Mouse (Mus musculus) E14TG2a.4 (cell line): ENCODE data around the gene Rbmx2.

Experiments
- H3K27me3 ChIP-seq: 2 replicates; pipeline ENCODE4 v1.6.1; 2014; ENCODE audit warnings: low read length, control low read depth; ENCODE audit not compliant: insufficient read depth
- H3K36me3 ChIP-seq: 2 replicates; pipeline ENCODE4 v1.6.1; 2014; ENCODE audit warnings: low read length, control low read depth; ENCODE audit not compliant: insufficient read depth
- H3K4me1 ChIP-seq: replicated peaks from 2 replicates; pipeline ENCODE4 v1.6.1; 2014; ENCODE audit warnings: low read depth, low read length, control low read depth
- H3K4me3 ChIP-seq: replicated peaks from 2 replicates; pipeline ENCODE4 v1.5.1; 2014; ENCODE audit warnings: mild to moderate bottlenecking, low read length
- H3K9me3 ChIP-seq: 2 replicates; pipeline ENCODE4 v1.6.1; 2014; ENCODE audit warnings: low read length, control low read depth
- CTCF ChIP-seq: conservative IDR thresholded peaks from 2 replicates; pipeline ENCODE4 v1.5.1; 2014; ENCODE audit warnings: low read length
- NANOG ChIP-seq: IDR thresholded peaks from 2 replicates; pipeline ENCODE4 v1.6.1; 2014; ENCODE audit warnings: borderline replicate concordance, low read length, mixed read lengths
- POU5F1 ChIP-seq: IDR thresholded peaks from 2 replicates; pipeline ENCODE4 v1.6.1; 2014; ENCODE audit warnings: low read length, borderline replicate concordance

Rbmx2 gene

GRCm38 (mm10) chrX:48712846-48713245, 18.0 kb downstream of the Rbmx2 start:
- TF ChIP-seq CTCF (no peak), NANOG (no peak), POU5F1 (no peak)
- Histone ChIP-seq H3K36me3 (peaks cover 18% of the 10 kb centered on the region), H3K9me3 (no peaks in the 10 kb centered on the region), H3K27me3 (no peaks in the 10 kb centered on the region), H3K4me1 (0 out of 2 replicates have a peak, but pooled peaks cover 4% of the 10 kb centered on the region), H3K4me3 (no peak overlapping the region)

- Histone ChIP-seq H3K9me3 (no peaks in the 10 kb centered on the region), H3K4me1 (no peaks in the 10 kb centered on the region), H3K4me3 (no peak overlapping the region), H3K36me3 (no peaks in the 10 kb centered on the region), H3K27me3 (no peaks in the 10 kb centered on the region)
- TF ChIP-seq POU5F1 (no peak), CTCF (no peak), NANOG (no peak)
These were observed 60.0 kb downstream of the Rbmx2 start for GRCm38 (mm10) chrX:48754710-48755283.
